Mouse (Mus musculus) layer of hippocampus, adult 18-20 months (tissue): ENCODE results near the gene Fam57b. TPM values are rescaled to one million over a fixed set of nuclear protein-coding genes. Genes with fewer than 3 reads are reported as not detected.

Experiments used
- DNase-seq, 2 experiments: peaks; one replicate each; pipeline ENCODE4 v3.0.0; 2022; ENCODE audit warnings: low spot score in 2 of 2
- total RNA-seq, 2 experiments: library from RNA; stranded (reverse); gene quantifications; 2 replicates each; pipeline ENCODE4 v1.2.3; 2021

Gene Fam57b
- total RNA-seq, 2 experiments from 2014 or later = 62.4 to 68.1 TPM

DNA sequence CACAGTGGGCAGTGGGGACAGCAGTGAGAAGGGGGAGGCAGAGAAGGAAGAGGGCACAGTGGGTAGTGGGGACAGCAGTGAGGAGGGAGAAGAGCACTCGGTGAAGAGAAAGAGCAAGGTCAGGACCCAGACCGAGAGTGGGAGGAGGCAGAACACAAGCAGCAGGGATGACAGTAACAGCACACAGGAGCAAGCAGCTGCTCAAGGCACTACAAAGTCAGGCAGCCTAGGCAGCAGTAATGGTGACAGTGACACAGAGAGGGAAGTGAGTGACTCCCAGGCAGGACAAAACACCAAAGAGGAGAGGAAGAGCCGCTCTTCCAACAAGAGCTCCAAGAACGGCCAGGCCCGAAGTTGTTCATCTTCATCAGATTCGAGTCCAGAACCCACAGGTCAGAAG, 66.3 kb downstream of the Fam57b start:
- DNase-seq = no peak

- DNase-seq = no peak
Measured at GRCm38 (mm10) chr7:126867534-126867933, 70.1 kb downstream of the Fam57b start.

- no peak for DNase-seq
Measured at GRCm38 (mm10) chr7:126868003-126868402, 70.5 kb downstream of the Fam57b start.

DNA sequence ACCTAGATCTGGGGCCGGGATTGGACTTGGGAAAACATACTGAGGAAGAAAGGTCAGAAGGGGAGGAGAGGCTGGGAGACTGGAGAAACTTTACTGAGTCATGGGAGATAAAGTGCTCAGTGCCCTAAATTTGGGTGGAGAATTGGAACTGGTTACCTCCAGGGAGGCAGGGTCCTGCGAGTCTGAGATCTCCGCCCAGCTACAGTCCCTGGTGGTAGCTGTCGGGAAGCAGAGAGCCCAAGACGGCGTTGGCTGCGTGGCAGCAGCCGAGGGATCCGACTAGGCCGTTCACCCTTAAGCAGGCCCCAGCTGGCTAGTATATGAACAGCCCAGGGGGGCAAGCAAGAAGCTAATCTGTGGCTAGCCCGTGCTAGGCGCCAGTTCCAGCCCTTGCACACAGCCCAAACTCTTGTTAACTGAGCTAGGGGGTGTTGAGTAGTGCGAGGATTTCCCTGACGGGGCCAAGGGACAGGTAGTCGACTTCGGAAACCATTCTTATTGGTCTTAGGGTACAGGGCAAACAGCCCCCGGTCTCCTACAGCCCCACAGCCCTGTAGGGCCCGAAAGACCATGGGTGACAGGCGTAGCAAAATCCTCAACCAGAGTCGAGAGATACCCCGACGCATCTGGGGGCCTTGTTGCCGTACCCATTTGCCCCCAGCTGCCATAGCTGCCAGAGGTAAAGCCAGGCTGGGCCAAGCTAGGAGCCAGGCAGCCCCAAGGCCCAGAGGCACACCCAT, 72.5 kb downstream of the Fam57b start:
- no peak for DNase-seq

DNA sequence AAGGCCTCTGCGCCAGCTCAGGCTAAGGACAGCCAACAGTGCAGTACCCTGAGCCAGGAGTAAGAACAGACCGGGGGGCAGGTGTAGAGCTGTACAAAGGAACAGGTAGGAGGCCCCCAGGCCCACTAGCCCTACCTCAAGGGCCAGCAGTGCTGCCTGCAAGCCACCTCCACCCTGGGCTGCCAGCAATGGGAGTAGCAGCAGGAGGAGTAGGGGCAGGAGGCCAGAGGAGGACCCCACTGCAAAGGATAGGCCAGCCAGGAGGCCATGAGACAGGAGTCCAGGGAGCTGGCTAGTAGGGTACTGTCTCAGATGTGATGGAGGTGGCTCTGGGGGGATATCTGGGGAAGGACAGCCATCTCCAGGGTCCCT, 73.0 kb downstream of the Fam57b start:
- DNase-seq = no peak

DNA sequence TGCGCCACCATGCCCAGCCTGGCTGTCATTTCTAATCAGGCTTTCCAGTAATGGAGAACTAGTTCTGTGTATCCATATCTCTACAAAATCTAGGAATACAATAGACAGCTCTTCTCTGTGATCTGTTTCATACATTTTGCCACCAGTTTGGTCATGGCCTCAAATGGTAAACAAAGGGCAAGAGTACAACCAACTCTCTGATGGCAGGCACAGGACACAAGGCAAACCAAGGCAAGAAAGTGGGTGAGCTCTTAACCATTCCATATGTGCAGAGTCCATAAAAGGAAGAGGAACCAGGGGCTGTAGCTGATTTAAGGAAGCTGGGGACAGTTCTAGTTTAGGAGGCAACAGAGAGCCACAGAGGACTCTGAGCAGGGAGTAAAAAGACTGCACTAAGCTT, 79.8 kb downstream of the Fam57b start:
- DNase-seq = no peak

Other genes with a start within 250 kb of the Fam57b start
- 100 to 1,000 TPM; 180 to 184 TPM for gene Eif3c, start 231.3 kb upstream of the Fam57b start, total RNA-seq
- gene Apobr, start 212.7 kb upstream of the Fam57b start, total RNA-seq = under 1 TPM; 0.62 to 0.94 TPM
- gene Cln3, start 211.9 kb upstream of the Fam57b start, total RNA-seq = 10 to 100 TPM; 27.5 to 32.1 TPM
- gene Il27, start 202.7 kb upstream of the Fam57b start, total RNA-seq = not detected
- 1 to 10 TPM; 6.8 to 8.8 TPM for gene Nupr1, start 166.8 kb upstream of the Fam57b start, total RNA-seq
- 10 to 100 TPM; 26.1 to 33.5 TPM for gene Sgf29, start 148.4 kb upstream of the Fam57b start, total RNA-seq
- gene Sult1a1, start 121.2 kb upstream of the Fam57b start, total RNA-seq = 10 to 100 TPM in 1 of 2 experiments, 1 to 10 TPM in 1; 9.5 to 11.6 TPM
- gene Bola2, start 102.3 kb upstream of the Fam57b start, total RNA-seq = 100 to 1,000 TPM; 105 to 106 TPM
- 10 to 100 TPM; 17.3 to 17.4 TPM for gene Slx1b, start 101.9 kb upstream of the Fam57b start, total RNA-seq
- gene Coro1a, start 89.9 kb upstream of the Fam57b start, total RNA-seq = 100 to 1,000 TPM; 121 to 122 TPM
- gene Mapk3, start 38.1 kb upstream of the Fam57b start, total RNA-seq = 100 to 1,000 TPM; 174 to 194 TPM
- gene Gdpd3, start 31.3 kb upstream of the Fam57b start, total RNA-seq = 1 to 10 TPM; 2.2 to 4.6 TPM
- gene Ypel3, start 20.7 kb upstream of the Fam57b start, total RNA-seq = 100 to 1,000 TPM; 286 to 300 TPM
- gene Tbx6, start 16.2 kb upstream of the Fam57b start, total RNA-seq = under 1 TPM; 0.56 to 0.64 TPM
- gene Ppp4c, start 5.2 kb upstream of the Fam57b start, total RNA-seq = 10 to 100 TPM; 48.9 to 54.5 TPM
- gene 4930451I11Rik, start 34.0 kb downstream of the Fam57b start, total RNA-seq = not detected
- 10 to 100 TPM; 15.8 to 18.5 TPM for gene Doc2a, start 49.7 kb downstream of the Fam57b start, total RNA-seq
- gene Hirip3, start 64.3 kb downstream of the Fam57b start, total RNA-seq = 10 to 100 TPM; 25.8 to 30.9 TPM
- 10 to 100 TPM; 48.4 to 55.6 TPM for gene Ino80e, start 64.7 kb downstream of the Fam57b start, total RNA-seq
- 100 to 1,000 TPM; 156 to 160 TPM for gene Taok2, start 87.0 kb downstream of the Fam57b start, total RNA-seq
- 10 to 100 TPM; 18.4 to 23.1 TPM for gene Tmem219, start 125.2 kb downstream of the Fam57b start, total RNA-seq
- 100 to 1,000 TPM; 192 to 198 TPM for gene Kctd13, start 131.2 kb downstream of the Fam57b start, total RNA-seq
- gene Asphd1, start 151.9 kb downstream of the Fam57b start, total RNA-seq = 10 to 100 TPM; 33.3 to 33.7 TPM
- gene Sez6l2, start 152.9 kb downstream of the Fam57b start, total RNA-seq = 100 to 1,000 TPM; 475 to 503 TPM
- gene Cdipt, start 178.2 kb downstream of the Fam57b start, total RNA-seq = 100 to 1,000 TPM; 164 to 166 TPM
- gene Cdiptos, start 178.4 kb downstream of the Fam57b start, total RNA-seq = not detected
- gene Mvp, start 217.0 kb downstream of the Fam57b start, total RNA-seq = 10 to 100 TPM in 1 of 2 experiments, 1 to 10 TPM in 1; 8.5 to 10.0 TPM
- gene Pagr1b, start 218.8 kb downstream of the Fam57b start, total RNA-seq = not detected
- gene Pagr1a, start 219.7 kb downstream of the Fam57b start, total RNA-seq = 10 to 100 TPM; 16.7 to 17.4 TPM
- 10 to 100 TPM; 61.2 to 65.1 TPM for gene Gm42742, start 223.4 kb downstream of the Fam57b start, total RNA-seq
- 100 to 1,000 TPM; 246 to 261 TPM for gene Prrt2, start 223.5 kb downstream of the Fam57b start, total RNA-seq
- gene Maz, start 229.4 kb downstream of the Fam57b start, total RNA-seq = 100 to 1,000 TPM; 238 to 241 TPM
- gene Kif22, start 244.8 kb downstream of the Fam57b start, total RNA-seq = 1 to 10 TPM; 3.1 to 6.0 TPM